Mouse (Mus musculus) thymus, adult 2 months (tissue): ENCODE measurements around the gene Hoxa7. TPM values are rescaled to one million over a fixed set of nuclear protein-coding genes. Genes with fewer than 3 reads are reported as not detected.

Source experiments
- DNase-seq: peaks from one replicate; pipeline ENCODE4 v3.0.0; 2021
- H3K27ac ChIP-seq: fragments of 200-500 bp; 2 replicates; pipeline ENCODE4 v1.5.1; 2012; ENCODE audit warnings: low read length, control low read depth; ENCODE audit not compliant: control insufficient read depth, insufficient read depth
- H3K27me3 ChIP-seq: fragments of 200-500 bp; 2 replicates; pipeline ENCODE4 v1.6.1; 2012; ENCODE audit warnings: mild to moderate bottlenecking, low read length, moderate library complexity, mixed read lengths; ENCODE audit not compliant: control insufficient read depth, insufficient read depth
- H3K36me3 ChIP-seq: fragments of 200-500 bp; 2 replicates; pipeline ENCODE4 v1.6.1; 2012; ENCODE audit warnings: mild to moderate bottlenecking, low read length, moderate library complexity; ENCODE audit not compliant: control insufficient read depth, insufficient read depth
- H3K4me1 ChIP-seq: fragments of 200-500 bp; replicated peaks from 2 replicates; pipeline ENCODE4 v1.6.1; 2012; ENCODE audit warnings: low read length; ENCODE audit not compliant: control insufficient read depth, insufficient read depth
- H3K4me3 ChIP-seq: fragments of 200-500 bp; 2 replicates; pipeline ENCODE4 v1.5.1; 2012; ENCODE audit warnings: mild to moderate bottlenecking, low read length, control low read depth, moderate library complexity; ENCODE audit not compliant: control insufficient read depth, insufficient read depth
- CTCF ChIP-seq: fragments of 200-500 bp; IDR thresholded peaks from 2 replicates; pipeline ENCODE4 v1.5.1; 2012; ENCODE audit warnings: mild to moderate bottlenecking, control low read depth, low read length, moderate library complexity, borderline replicate concordance; ENCODE audit not compliant: control insufficient read depth, poor library complexity, insufficient read depth; ENCODE audit errors: extremely low read depth
- POLR2A ChIP-seq: fragments of 200-500 bp; IDR thresholded peaks from 2 replicates; pipeline ENCODE4 v1.6.1; 2012; ENCODE audit warnings: mild to moderate bottlenecking, low read length, control low read depth, moderate library complexity; ENCODE audit not compliant: control insufficient read depth, poor library complexity, insufficient read depth; ENCODE audit errors: extremely low read depth
- WGBS: fragments of 180-500 bp; shearing (Covaris S2); methylation state at CpG from one replicate; pipeline ENCODE4 v1.1.7; 2018; 5-methylcytosine and 5-hydroxymethylcytosine counted together
- polyA plus RNA-seq: library from polyadenylated mRNA; depleted of rRNA; stranded (reverse); fragments of >200 nt; gene quantifications from 2 replicates; pipeline ENCODE4 v1.2.3, GENCODE M21; 2012

The Hoxa7 gene
- polyA plus RNA-seq, 1 experiment, result 2.5 TPM

GRCm38 (mm10) chr6:52261751-52262462 is 40.3 kb upstream of the Hoxa7 start:
- H3K4me1 ChIP-seq, result peaks cover 3% of the 10 kb centered on the region; the same call in 1 of the 2 replicates
- H3K4me3 ChIP-seq, result no peak overlapping the region
- 7% methylated on average over 9 of the region's 9 CpGs for WGBS
- H3K27me3 ChIP-seq, result peaks cover 50% of the 10 kb centered on the region
- H3K36me3 ChIP-seq, result no peaks in the 10 kb centered on the region
- no peak overlapping the region for H3K27ac ChIP-seq
- no peak for TF ChIP-seq CTCF
- no peak for TF ChIP-seq POLR2A
- DNase-seq, result no peak

- Histone ChIP-seq H3K4me3 (peak within 1 kb of the TSS; percentile 43), H3K36me3 (no peaks in the 10 kb centered on the region), H3K27ac (no peak within 1 kb of the TSS), H3K27me3 (peaks cover 45% of the 10 kb centered on the region), H3K4me1 (peaks cover 3% of the 10 kb centered on the region; the same call in 1 of the 2 replicates)
- WGBS, result 3% methylated on average over 52 of the region's 72 CpGs
- peak; percentile 60 for DNase-seq
- TF ChIP-seq POLR2A (no peak), CTCF (no peak)
Measured at GRCm38 (mm10) chr6:52260654-52261575, 39.3 kb upstream of the Hoxa7 start, which contains the start of gene Hoxa13. Gene Hoxa13 (minus strand): TSS chr6:52260880.

GRCm38 (mm10) chr6:52259811-52260261 is 38.2 kb upstream of the Hoxa7 start:
- Histone ChIP-seq H3K27me3 (peaks cover 40% of the 10 kb centered on the region), H3K4me1 (peaks cover 3% of the 10 kb centered on the region; the same call in 1 of the 2 replicates), H3K36me3 (no peaks in the 10 kb centered on the region), H3K4me3 (peak overlapping the region; percentile 19; the same call in 1 of the 2 replicates), H3K27ac (no peak overlapping the region)
- TF ChIP-seq CTCF (no peak), POLR2A (no peak)
- no peak for DNase-seq
- WGBS, result 3% methylated on average over 39 of the region's 39 CpGs

GRCm38 (mm10) chr6:52259081-52259790 is 37.6 kb upstream of the Hoxa7 start:
- Histone ChIP-seq H3K36me3 (no peaks in the 10 kb centered on the region), H3K4me3 (no peak overlapping the region), H3K27me3 (peaks cover 38% of the 10 kb centered on the region), H3K27ac (no peak overlapping the region), H3K4me1 (peaks cover 3% of the 10 kb centered on the region; the same call in 1 of the 2 replicates)
- no peak for TF ChIP-seq POLR2A
- TF ChIP-seq CTCF, result no peak
- DNase-seq, result no peak
- 4% methylated on average over 25 of the region's 25 CpGs for WGBS

- WGBS, result 1% methylated on average over 6 of the region's 6 CpGs
- H3K4me3 ChIP-seq, result no peak overlapping the region
- no peaks in the 10 kb centered on the region for H3K36me3 ChIP-seq
- TF ChIP-seq CTCF (no peak), POLR2A (no peak)
- DNase-seq, result peak; percentile 85
- peaks cover 39% of the 10 kb centered on the region for H3K27me3 ChIP-seq
- peaks cover 3% of the 10 kb centered on the region; the same call in 1 of the 2 replicates for H3K4me1 ChIP-seq
- H3K27ac ChIP-seq, result no peak overlapping the region
Measured at GRCm38 (mm10) chr6:52256956-52257355, 35.3 kb upstream of the Hoxa7 start.
